Mouse (Mus musculus) embryonic facial prominence, embryonic 10.5 days (tissue): ENCODE results near the gene Tdrkh. TPM values are rescaled to one million over a fixed set of nuclear protein-coding genes. Genes with fewer than 3 reads are reported as not detected.

ENCODE experiments used
- DNase-seq: peaks from one replicate; pipeline ENCODE4 v3.0.0-alpha.2; 2017; ENCODE audit warnings: low spot score
- H3K27ac ChIP-seq: fragments of 300-500 bp; sonication (generic); replicated peaks from 2 replicates; pipeline ENCODE4 v1.5.1; 2016; ENCODE audit warnings: mild to moderate bottlenecking
- H3K27me3 ChIP-seq: fragments of 300-500 bp; sonication (generic); replicated peaks from 2 replicates; pipeline ENCODE4 v1.6.1; 2016; ENCODE audit warnings: low read depth, mild to moderate bottlenecking; ENCODE audit not compliant: poor library complexity, severe bottlenecking
- H3K36me3 ChIP-seq: fragments of 300-500 bp; sonication (generic); replicated peaks from 2 replicates; pipeline ENCODE4 v1.6.1; 2016; ENCODE audit warnings: mild to moderate bottlenecking, moderate library complexity
- H3K4me1 ChIP-seq: fragments of 300-500 bp; sonication (generic); 2 replicates; pipeline ENCODE4 v1.6.1; 2016
- H3K4me3 ChIP-seq: fragments of 300-500 bp; sonication (generic); 2 replicates; pipeline ENCODE4 v1.5.1; 2016; ENCODE audit warnings: mild to moderate bottlenecking, moderate library complexity
- H3K9me3 ChIP-seq: fragments of 300-500 bp; sonication (generic); 2 replicates; pipeline ENCODE4 v1.6.1; 2016; ENCODE audit warnings: mild to moderate bottlenecking
- WGBS: fragments of 180-500 bp; shearing (Covaris S2); methylation state at CpG from one replicate; pipeline ENCODE4 v1.1.7; 2016; 5-methylcytosine and 5-hydroxymethylcytosine counted together
- polyA plus RNA-seq: library from polyadenylated mRNA; unstranded; fragments of >200 nt; fragmentation: Nextera tagmentation; extraction: Ambion mirVana; gene quantifications from 2 replicates; pipeline ENCODE4 v1.2.1, GENCODE M21; 2016

Gene Tdrkh
- polyA plus RNA-seq: 14.2 and 16.5 TPM in 2 replicates

DNA sequence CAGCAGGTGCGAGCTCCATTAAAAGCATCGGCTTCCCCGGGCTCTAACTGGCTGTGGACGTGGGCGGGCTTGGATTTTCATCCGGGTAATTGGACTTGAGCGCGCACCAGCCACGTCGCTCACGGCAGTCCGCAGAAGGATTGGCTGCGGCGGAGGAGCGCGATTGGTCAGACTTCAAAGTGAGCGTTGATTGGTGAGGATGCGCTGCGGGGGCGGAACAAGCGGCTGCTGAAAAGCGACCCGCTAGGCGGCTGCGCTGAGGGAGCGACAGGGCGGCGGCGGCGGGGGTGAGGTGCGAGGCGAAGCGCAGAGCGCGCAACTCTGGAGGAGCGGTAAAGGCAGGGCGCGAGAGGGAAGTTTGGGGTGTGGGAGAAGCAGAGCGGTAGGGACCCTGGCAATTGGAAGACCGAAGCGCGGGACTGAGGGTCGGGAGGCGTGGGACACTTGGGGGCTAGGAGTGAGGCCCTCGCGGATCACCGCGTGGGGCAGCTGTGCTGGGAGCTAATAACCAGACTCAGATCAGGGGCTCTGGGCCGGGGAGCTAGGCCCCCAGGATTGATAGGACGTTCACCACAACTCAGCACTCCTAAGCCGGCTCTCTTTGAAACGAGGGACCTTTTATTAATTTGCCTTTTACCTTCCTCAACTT, at the start of gene Tdrkh:
Gene Tdrkh, plus strand, starts transcription at position 243 of the 649 bp plus-strand sequence.
- Histone ChIP-seq H3K27ac (peak within 1 kb of the TSS; percentile 77), H3K36me3 (no peaks in the 10 kb centered on the region), H3K27me3 (peaks cover 4% of the 10 kb centered on the region; the same call in 1 of the 2 replicates), H3K9me3 (no peaks in the 10 kb centered on the region), H3K4me1 (peaks cover 13% of the 10 kb centered on the region), H3K4me3 (peak within 1 kb of the TSS; percentile 64)
- peak; percentile 97 for DNase-seq
- WGBS: 11% methylated on average over 52 of the region's 52 CpGs

DNA sequence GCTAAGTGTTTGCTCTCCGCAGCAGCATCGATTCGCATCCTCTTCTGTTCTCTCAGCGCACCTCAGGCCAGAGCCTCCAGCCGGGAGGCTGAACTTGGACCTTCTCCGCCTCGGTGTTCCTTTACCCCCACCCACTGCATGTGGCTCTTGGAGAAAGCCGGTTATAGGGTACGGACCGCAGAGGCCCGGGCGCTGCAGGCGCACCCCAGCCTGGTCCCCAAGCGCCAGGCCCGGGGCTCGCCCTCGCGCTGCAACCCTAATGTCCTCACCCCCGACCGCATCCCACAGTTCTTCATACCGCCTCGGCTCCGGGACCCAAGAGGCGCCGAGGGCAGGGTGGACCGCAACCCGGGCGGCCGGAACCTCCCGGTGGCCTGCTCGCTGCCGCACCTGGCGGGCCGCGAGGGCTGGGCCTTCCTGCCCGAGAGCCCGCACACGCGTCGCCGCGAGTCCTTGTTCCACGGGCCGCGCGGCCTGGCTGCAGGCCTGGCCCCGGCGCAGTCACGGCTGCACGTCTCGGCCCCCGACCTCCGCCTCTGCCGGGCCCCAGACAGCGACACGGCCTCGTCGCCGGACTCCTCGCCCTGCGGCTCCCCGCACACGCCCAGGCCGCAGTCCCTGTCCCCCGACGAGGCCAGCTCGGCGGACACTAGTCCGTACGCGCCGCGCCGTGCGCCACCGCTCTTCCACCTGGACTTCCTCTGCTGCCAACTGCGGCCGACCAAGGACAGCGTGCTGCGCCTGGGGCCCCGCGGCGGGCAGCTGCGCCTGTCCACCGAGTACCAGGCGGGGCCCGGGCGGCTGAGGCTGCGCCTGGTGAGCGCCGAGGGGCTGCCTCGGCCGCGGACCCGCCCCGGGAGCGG, 49.6 kb upstream of the Tdrkh start:
- peaks cover 58% of the 10 kb centered on the region for H3K27me3 ChIP-seq
- peak; percentile 75 for DNase-seq
- peak overlapping the region; percentile 68 for H3K4me3 ChIP-seq
- peak overlapping the region; percentile 82 for H3K27ac ChIP-seq
- H3K9me3 ChIP-seq: no peaks in the 10 kb centered on the region; the same call in 1 of the 2 replicates
- H3K4me1 ChIP-seq: peaks cover 20% of the 10 kb centered on the region
- 5% methylated on average over 97 of the region's 97 CpGs for whole genome bisulfite sequencing
- no peaks in the 10 kb centered on the region for H3K36me3 ChIP-seq

DNA sequence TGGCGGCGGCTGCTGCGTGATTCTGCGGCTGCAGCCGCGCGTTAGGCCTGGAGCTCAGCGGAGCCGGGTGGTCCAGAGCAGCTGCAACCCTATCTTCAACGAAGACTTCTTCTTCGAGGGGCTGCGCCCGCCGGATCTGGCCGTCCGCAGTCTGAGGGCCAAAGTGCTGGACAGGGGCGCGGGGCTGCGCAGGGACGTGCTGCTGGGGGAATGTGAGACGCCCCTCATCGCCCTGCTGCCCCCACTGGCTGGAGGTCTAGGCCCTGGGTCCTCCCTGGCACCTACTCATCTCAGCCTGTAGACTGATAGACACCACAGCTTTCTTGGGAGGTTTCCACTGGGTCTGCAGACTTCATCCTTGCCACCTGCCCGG, 48.9 kb upstream of the Tdrkh start:
- Histone ChIP-seq H3K9me3 (no peaks in the 10 kb centered on the region; the same call in 1 of the 2 replicates), H3K4me3 (peak overlapping the region; percentile 68), H3K27me3 (peaks cover 61% of the 10 kb centered on the region), H3K27ac (peak overlapping the region; percentile 82), H3K4me1 (peaks cover 20% of the 10 kb centered on the region), H3K36me3 (no peaks in the 10 kb centered on the region)
- DNase-seq: no peak
- 4% methylated on average over 23 of the region's 23 CpGs for WGBS

DNA sequence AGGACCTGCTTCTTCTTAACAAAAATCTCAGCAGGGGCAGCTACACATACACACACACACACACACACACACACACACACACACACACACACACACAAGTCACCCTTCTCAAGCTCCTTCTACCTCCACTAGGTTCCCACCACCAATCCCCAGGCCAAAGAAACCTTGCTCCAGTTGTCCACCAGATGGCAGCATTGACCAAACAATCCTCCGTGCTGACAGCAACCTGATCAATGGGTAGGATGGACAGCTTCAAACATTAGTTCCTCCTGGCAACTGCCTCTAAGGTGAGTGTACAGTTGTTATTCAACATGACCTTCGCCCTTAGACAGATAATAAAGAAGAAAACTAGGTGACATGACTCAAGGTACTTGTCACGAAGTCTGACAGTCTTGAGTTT, 46.3 kb upstream of the Tdrkh start:
- 20% methylated on average over 3 of the region's 3 CpGs for WGBS
- Histone ChIP-seq H3K9me3 (no peaks in the 10 kb centered on the region; the same call in 1 of the 2 replicates), H3K27me3 (peaks cover 59% of the 10 kb centered on the region)

DNA sequence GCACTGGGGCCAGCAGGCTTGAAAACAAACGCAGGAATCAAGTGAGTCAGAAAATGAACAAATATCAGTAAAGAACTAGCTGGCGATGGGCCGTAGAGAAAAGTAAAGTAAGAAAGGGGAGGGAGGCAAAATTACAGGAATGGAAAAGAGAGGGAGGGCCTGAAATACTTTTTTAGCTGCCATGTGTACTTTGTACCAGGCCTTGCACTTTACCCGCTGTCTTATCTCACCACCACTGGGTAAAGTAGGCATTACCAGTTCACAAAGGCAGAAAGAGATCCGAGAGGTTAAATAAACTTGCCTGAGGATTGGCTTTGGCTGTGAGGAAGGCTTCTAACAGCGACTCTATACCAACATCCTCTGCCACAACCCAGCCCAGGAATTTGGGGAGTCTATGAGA, 45.6 kb upstream of the Tdrkh start:
- peaks cover 58% of the 10 kb centered on the region for H3K27me3 ChIP-seq

More for the DNA sequence above, 46.3 kb upstream of the Tdrkh start:
- peak; percentile 84 for DNase-seq
- Histone ChIP-seq H3K4me3 (no peak overlapping the region), H3K36me3 (no peaks in the 10 kb centered on the region), H3K4me1 (peaks cover 22% of the 10 kb centered on the region), H3K27ac (no peak overlapping the region)

DNA sequence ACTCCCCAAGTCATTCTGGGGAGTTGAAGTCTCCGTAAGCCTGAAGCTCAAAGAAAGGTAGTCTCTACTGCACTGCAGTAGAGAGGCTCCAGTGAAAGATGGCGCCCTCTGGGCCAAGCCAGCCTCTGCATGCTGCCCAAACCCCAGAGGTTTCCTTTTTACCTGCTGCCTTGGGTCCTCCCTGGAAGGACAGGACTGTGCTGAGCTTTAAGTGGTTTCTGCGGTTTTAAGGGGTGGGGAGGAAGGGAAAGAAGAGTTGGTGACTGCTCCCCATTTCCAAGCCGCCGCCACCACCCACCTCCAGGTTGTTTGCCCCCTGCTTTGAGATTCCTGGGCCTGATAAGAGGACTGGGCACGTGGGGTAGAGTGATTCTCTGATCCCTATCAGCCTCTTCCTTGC, 44.4 kb upstream of the Tdrkh start:
- Histone ChIP-seq H3K27me3 (peaks cover 58% of the 10 kb centered on the region), H3K27ac (no peak overlapping the region), H3K4me1 (peaks cover 26% of the 10 kb centered on the region), H3K36me3 (no peaks in the 10 kb centered on the region), H3K9me3 (no peaks in the 10 kb centered on the region), H3K4me3 (no peak overlapping the region)
- WGBS: 68% methylated on average over 6 of the region's 6 CpGs
- no peak for DNase-seq

More for the DNA sequence above, 45.6 kb upstream of the Tdrkh start:
- Histone ChIP-seq H3K4me3 (no peak overlapping the region), H3K27ac (no peak overlapping the region), H3K9me3 (no peaks in the 10 kb centered on the region; the same call in 1 of the 2 replicates), H3K36me3 (no peaks in the 10 kb centered on the region), H3K4me1 (peaks cover 19% of the 10 kb centered on the region)
- no peak for DNase-seq
- 79% methylated on average over 6 of the region's 6 CpGs for WGBS

DNA sequence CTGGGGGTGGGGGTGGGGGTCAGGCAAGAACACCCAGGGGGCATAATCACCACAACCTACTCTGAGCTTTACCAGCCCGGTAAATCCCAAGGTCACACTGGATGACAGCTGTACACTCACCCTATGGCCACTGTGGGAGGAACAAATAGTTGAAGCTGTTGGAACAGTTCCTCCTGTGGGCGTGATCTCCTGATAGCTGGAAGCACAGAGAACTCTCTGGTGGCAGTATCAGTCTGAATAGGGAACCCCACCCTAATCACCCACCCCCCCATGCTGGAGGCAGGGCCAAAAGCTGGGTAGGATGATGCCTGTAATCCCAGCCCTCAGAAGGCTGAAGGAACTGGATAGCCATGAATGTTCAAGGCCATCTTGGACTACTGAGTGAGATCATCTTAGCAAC, 43.4 kb upstream of the Tdrkh start:
- Histone ChIP-seq H3K9me3 (no peaks in the 10 kb centered on the region), H3K4me1 (peaks cover 31% of the 10 kb centered on the region), H3K27me3 (peaks cover 57% of the 10 kb centered on the region), H3K36me3 (no peaks in the 10 kb centered on the region), H3K4me3 (no peak overlapping the region), H3K27ac (no peak overlapping the region)
- no peak for DNase-seq
- 63% methylated on average over 2 of the region's 2 CpGs for WGBS

DNA sequence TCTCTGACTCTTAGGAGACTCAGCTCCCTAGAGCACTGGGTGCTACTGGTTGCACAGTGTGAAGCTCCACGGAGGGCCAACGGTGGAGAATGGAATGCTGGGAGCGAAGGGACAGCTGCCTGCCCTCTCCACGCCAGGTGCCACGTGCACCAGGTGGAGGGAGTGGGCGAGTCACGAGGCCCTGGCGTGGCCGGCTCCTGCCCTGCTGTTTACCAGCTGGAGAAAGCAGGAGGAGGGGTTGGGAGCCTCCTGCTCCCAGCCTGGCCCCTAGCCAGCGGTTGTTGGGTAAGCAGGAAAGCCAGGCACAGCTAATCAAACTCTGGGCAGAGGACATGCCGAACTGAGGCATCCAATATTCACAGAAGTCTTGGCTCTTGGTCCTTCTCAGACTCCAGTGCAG, 41.4 kb upstream of the Tdrkh start:
- peak; percentile 18 for DNase-seq
- H3K27ac ChIP-seq: no peak overlapping the region
- peaks cover 31% of the 10 kb centered on the region for H3K4me1 ChIP-seq
- H3K27me3 ChIP-seq: peaks cover 54% of the 10 kb centered on the region
- H3K4me3 ChIP-seq: peak overlapping the region; percentile 30
- H3K36me3 ChIP-seq: no peaks in the 10 kb centered on the region
- 8% methylated on average over 11 of the region's 11 CpGs for WGBS
- no peaks in the 10 kb centered on the region for H3K9me3 ChIP-seq

DNA sequence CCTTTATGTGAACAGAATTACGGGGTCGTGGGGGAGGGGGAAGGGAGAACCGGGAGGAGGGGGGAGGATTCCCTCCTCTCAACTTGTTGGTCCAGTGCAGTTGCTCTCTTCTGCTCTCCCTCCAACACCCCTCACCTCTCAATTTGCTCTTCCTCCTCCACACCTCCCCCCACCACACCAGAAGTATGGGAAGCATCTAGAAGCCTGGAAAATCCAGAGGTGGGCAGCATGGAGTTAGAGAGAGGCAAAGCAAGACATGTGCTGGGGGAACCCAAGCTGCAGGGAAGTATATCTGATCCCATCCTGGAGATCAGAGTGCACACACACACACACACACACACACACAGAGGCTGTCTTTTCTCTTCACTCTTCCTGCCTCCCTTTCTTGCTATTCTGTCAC, 41.0 kb upstream of the Tdrkh start:
- Histone ChIP-seq H3K27me3 (peaks cover 57% of the 10 kb centered on the region), H3K36me3 (no peaks in the 10 kb centered on the region), H3K4me1 (peaks cover 33% of the 10 kb centered on the region), H3K9me3 (no peaks in the 10 kb centered on the region), H3K27ac (no peak overlapping the region), H3K4me3 (peak overlapping the region; percentile 30)
- DNase-seq: no peak
- 0% methylated on average over 3 of the region's 3 CpGs for WGBS

DNA sequence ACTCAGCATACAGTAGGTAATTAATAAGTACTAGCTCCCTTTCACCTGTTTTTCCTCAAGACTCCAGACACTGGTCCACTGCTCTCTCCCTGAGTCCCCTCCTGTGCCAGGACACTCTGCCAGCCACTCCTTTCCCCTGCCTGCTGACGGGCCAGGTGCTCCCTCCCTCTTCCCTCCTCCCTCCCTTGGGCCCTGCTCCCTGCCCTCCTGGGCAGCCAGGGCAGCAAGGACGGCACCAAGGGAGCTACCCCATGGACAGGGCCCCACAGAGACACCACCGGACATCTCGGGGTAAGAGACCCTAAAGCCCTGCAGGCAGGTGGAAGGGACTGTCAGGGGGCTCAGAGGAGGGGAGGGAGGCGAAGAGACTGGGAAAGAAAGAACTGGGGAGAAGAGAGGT, 40.4 kb upstream of the Tdrkh start, which contains the start of gene Rorc:
Gene Rorc, plus strand, starts transcription at position 154 of the 400 bp plus-strand sequence.
- Histone ChIP-seq H3K27me3 (peaks cover 63% of the 10 kb centered on the region), H3K27ac (no peak within 1 kb of the TSS), H3K9me3 (no peaks in the 10 kb centered on the region), H3K4me1 (peaks cover 36% of the 10 kb centered on the region), H3K4me3 (peak within 1 kb of the TSS; percentile 37), H3K36me3 (no peaks in the 10 kb centered on the region)
- no peak for DNase-seq
- WGBS: 7% methylated on average over 5 of the region's 5 CpGs

DNA sequence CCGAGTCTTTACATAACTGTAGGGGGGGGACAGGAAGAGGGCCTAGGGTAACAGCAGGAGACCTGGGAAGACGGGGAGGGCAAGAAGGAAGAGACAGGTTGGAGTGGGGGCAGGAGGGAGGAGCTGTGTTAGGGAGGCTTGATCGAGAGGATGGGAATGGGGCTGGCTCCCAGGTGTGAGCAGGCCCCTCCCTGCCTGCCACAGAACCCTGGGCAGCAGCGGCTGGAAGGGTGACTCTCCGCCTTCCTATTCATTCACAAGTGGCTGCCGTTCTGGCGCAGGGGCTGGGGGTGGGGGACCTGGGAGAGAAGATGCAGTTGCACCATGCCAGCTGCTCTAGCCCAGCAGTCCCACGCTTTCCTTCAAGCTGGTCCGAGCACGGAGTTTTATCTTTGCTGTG, 40.0 kb upstream of the Tdrkh start:
- H3K4me1 ChIP-seq: peaks cover 36% of the 10 kb centered on the region
- no peaks in the 10 kb centered on the region for H3K36me3 ChIP-seq
- H3K9me3 ChIP-seq: no peaks in the 10 kb centered on the region
- no peak overlapping the region for H3K27ac ChIP-seq
- H3K4me3 ChIP-seq: peak overlapping the region; percentile 37
- peak; percentile 20 for DNase-seq
- peaks cover 65% of the 10 kb centered on the region for H3K27me3 ChIP-seq
- WGBS: 2% methylated on average over 10 of the region's 10 CpGs

DNA sequence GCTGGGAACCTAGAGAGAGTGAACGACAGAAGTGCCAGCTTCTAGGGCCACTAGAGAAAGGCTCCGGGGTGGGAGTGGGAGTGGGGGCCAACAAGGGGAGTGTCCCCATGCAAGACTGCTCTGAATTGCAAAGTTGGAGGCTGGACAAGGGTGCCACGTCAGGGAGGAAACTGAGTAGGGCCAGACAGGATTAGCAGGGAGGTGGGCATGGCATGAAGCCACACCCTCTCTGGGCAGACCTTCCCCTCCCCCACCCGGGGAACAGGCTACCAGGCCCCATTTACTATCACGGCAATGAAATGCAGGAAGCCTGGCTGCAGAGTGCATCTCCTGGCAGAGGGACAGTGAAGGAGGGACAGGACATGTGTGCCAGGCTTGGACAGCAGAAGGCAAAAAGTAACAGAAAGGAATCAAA, 39.5 kb upstream of the Tdrkh start:
- Histone ChIP-seq H3K36me3 (no peaks in the 10 kb centered on the region), H3K4me3 (peak overlapping the region; percentile 37), H3K27me3 (peaks cover 65% of the 10 kb centered on the region), H3K4me1 (peaks cover 36% of the 10 kb centered on the region), H3K27ac (no peak overlapping the region), H3K9me3 (no peaks in the 10 kb centered on the region)
- WGBS: 2% methylated on average over 5 of the region's 5 CpGs
- peak; percentile 35 for DNase-seq
